Mouse (Mus musculus): ENCODE data around the gene Pdik1l.

DNA sequence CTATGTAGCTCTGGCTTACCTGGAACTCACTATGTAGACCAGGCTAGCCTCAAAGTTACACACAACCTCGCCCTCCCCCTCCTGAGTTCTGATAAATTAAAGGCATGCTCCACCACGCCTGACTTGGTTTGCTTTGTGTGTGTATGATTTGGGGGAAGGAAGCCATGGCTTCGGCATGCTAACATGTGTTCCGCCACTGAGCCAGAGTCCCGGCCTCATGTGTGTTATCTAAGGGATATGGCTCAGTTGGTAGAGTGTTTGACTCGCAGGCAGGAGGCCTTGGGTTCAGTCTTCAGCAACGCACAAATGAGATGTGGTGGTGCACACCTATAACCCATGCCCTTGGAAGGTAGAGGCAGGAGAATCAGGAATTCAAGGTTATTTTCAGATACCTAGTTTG, 15.7 kb downstream of the Pdik1l start:
- no peak for TF ChIP-seq ZC3H11A (IDR thresholded peaks at IDR 0.05; ENCODE audit: borderline replicate concordance, low read depth, low read length)
- TF ChIP-seq ZNF384 (IDR thresholded peaks at IDR 0.05; ENCODE audit: low read depth, low read length), result no peak
